Mouse (Mus musculus) olfactory bulb, adult 2 months (tissue): ENCODE measurements around the gene E2f4.

Source experiments
- CTCF ChIP-seq: fragments of 200-500 bp; IDR thresholded peaks from 2 replicates; pipeline ENCODE4 v1.5.1; 2012; ENCODE audit warnings: low read depth, mild to moderate bottlenecking, low read length, moderate library complexity; ENCODE audit not compliant: insufficient read depth
- POLR2A ChIP-seq: fragments of 200-500 bp; IDR thresholded peaks from 2 replicates; pipeline ENCODE4 v1.6.1; 2012; ENCODE audit warnings: mild to moderate bottlenecking, low read depth, low read length, moderate library complexity; ENCODE audit not compliant: insufficient read depth

DNA sequence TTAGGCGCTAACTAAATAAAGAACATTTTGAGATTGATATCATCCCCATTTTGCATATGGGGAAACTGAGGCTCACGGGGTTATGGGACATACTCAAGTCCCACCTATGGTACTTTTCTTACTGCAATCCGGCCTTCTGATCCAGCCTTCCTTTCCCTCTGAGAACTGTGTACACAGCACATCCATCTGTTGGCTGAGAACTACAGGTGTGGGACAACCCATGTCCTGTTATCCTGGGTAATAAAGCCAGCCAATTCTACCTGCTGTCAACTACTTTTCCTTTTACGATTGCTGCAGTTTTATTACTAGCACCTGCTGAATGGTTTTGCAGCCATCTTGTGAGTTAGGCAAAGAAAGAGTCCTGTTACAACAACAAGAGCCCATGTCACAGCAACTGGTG is 57.1 kb downstream of the E2f4 start:
- TF ChIP-seq POLR2A (no peak), CTCF (no peak)
